Mouse (Mus musculus) heart, adult 2 months (tissue): ENCODE measurements around the gene Tigd3.

Experiments used
- CTCF ChIP-seq: fragments of 200-600 bp; IDR thresholded peaks from 2 replicates; pipeline ENCODE4 v1.8.1; 2022; ENCODE audit warnings: antibody characterized with exemption, mild to moderate bottlenecking, moderate library complexity
- POLR2A ChIP-seq: fragments of 200-500 bp; IDR thresholded peaks from 2 replicates; pipeline ENCODE4 v1.6.1; 2011; ENCODE audit warnings: mild to moderate bottlenecking, low read depth, low read length, control low read depth; ENCODE audit not compliant: insufficient read depth

GRCm38 (mm10) chr19:5841389-5841946, 52.5 kb downstream of the Tigd3 start:
- no peak for TF ChIP-seq CTCF
- peak; percentile 79 for TF ChIP-seq POLR2A
